Mouse (Mus musculus) MEL (cell line): ENCODE measurements around the gene Ngrn.

ENCODE experiments used
- E2F4 ChIP-seq: IDR thresholded peaks from 2 replicates; pipeline ENCODE4 v1.6.1; 2011; ENCODE audit warnings: low read depth, low read length, improper control_type of control experiment, borderline replicate concordance
- GATA1 ChIP-seq: IDR thresholded peaks from 2 replicates; pipeline ENCODE4 v1.6.1; 2011; ENCODE audit warnings: low read depth, low read length, improper control_type of control experiment
- USF1 ChIP-seq: IDR thresholded peaks from 2 replicates; pipeline ENCODE4 v1.6.1; 2014; ENCODE audit warnings: low read depth, mild to moderate bottlenecking, inconsistent platforms, low read length, improper control_type of control experiment, moderate library complexity

- TF ChIP-seq GATA1, result no peak
- TF ChIP-seq USF1, result no peak
- TF ChIP-seq E2F4, result no peak
Observed at GRCm38 (mm10) chr7:80310771-80311170, 49.8 kb downstream of the Ngrn start.
